Mouse (Mus musculus) large intestine, adult 2 months (tissue): ENCODE results near the gene Rgs3. TPM values are rescaled to one million over a fixed set of nuclear protein-coding genes. Genes with fewer than 3 reads are reported as not detected.

ENCODE experiments used
- DNase-seq: peaks from one replicate; pipeline ENCODE4 v3.0.0-alpha.2; 2012; ENCODE audit warnings: low read depth, low spot score
- WGBS: fragments of 180-500 bp; shearing (Covaris S2); methylation state at CpG from one replicate; pipeline ENCODE4 v1.1.7; 2018; 5-methylcytosine and 5-hydroxymethylcytosine counted together
- polyA plus RNA-seq: library from polyadenylated mRNA; depleted of rRNA; stranded (reverse); fragments of >200 nt; gene quantifications from 2 replicates; pipeline ENCODE4 v1.2.3, GENCODE M21; 2012

The Rgs3 gene
- polyA plus RNA-seq, 1 experiment = 43.0 TPM

DNA sequence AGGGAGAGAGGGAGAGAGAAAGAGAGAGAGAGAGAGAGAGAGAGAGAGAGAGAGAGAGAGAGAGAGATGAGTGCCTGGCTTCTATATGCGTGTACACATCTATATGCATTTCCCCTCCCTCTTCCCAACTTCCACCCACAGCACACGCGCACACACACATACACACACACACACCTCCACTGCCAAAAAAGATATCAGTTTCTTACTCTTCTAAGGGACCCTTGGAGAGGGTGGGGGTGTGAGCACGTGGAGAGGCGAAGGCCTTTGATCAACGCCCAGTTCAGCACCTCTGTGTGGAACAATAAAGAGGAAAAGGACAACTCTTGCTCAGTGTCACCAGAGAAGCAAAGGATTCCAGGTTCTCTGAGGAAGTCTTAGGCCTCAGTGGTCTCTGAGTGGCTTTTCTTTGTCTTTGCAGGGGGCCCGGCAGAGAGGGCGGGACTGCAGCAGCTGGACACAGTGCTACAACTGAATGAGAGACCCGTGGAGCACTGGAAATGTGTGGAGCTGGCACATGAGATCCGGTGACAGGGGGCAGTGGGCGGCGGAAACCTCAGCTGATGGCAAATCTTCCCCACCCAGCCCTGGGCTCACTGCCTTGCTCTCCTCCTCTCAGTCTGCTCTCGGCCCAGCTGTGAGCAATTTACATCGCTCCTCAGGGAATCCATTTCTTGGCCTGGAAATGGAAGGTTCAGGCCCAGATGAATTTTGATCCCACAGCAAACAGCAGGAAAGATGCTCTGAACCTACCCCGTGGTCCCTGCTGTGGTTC, 65.2 kb downstream of the Rgs3 start:
- 81% methylated on average over 15 of the region's 15 CpGs for WGBS
- DNase-seq = no peak

DNA sequence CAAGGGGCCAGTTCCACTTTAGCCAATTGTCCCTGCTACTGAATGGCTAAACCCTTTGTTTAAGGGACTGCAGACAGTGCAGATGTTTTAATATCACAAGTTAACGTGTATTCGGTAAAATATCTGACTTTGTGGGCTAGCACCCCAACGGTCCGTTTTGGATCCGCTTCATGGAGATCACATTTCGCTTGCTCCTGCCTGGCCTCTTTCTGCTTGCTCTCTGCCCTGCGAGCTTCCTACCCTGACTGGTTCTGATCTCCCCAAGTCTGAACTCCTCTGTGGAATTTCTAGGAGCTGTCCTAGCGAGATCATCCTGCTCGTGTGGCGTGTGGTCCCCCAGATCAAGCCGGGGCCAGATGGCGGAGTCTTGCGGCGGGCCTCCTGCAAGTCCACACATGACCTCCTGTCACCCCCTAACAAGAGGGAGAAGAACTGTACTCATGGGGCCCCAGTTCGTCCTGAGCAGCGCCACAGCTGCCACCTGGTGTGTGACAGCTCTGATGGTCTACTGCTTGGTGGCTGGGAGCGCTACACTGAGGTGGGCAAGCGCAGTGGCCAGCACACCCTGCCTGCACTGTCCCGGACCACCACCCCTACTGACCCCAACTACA, 65.9 kb downstream of the Rgs3 start:
- DNase-seq = no peak
- 92% methylated on average over 19 of the region's 19 CpGs for WGBS

DNA sequence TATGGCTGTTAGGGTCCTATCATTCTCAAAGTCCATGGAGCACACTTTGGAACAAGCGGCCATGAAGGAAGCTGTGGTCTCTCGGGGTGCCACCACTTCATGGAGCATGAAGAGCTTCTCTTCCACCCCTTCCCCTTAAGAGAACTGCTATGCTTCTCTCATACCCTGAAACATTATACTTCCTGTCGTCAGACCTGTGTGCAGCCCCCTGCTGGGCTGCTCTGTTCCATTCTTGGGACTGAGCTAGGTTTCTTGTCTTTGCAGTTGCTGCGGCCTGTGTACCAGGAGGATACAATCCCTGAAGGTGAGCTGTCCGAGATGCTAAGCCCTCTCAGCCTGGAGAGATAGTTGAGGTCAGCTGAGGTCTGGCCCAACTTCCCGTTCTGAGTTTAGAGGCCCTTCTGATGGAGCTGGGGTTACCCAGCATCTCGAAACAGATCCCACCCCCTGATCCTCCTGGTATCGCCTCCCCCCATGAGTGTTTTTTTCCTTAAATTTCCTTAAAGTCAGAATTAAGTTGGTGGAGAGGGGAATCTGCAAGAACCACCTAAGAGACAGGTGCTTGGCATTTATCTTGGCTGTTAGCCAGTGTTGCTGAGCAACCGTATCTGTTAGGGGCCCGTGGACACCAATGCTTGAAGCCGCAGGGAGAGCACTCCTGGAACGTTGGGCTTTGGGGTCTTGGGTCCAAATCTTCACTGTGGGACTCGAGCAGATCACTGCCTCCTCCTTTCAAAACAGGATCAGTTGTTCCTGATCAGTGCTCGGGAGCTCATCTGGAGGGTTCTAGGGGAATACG, 66.8 kb downstream of the Rgs3 start:
- 55% methylated on average over 15 of the region's 15 CpGs for WGBS
- DNase-seq = no peak

DNA sequence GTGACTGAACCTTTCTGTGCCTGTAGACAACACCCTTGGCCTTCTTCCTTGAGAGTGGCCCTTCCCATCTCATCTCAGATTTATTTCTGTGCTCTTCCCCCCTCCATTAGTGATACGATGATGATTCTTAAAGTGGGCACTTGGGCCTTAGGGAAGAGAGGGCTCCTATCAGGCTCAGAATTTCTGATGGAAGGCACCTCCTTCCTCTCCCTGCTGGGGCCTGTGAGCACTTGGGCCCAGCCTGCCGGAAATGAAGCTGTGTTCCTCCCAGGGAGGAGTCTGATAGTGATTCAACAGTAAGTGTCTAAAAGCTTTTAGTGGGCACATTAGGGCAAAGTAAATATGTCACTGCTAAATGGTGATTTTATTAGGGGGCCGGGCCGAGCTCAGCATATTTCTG, 67.7 kb downstream of the Rgs3 start:
- 45% methylated on average over 4 of the region's 4 CpGs for WGBS
- DNase-seq = no peak

DNA sequence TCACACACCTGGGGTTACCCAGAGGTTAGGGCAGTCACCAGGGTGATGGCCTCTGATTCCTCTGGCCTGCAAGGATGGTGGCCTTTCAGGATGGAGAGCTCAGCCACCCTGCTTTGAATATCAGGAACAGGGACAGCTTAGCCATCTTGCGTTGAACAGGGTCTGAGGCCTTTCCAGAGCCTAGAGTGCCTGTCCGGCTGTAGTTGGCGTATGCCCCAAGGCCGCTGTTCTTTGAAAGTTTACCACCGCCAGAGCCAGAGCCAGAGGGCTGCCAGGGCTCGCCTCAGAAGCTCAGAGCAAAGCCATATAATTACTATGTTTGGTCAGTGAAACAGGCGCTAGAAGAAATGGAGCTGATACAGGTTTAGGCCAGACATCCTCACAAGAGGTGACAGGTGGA, 68.9 kb downstream of the Rgs3 start:
- WGBS = 38% methylated on average over 7 of the region's 7 CpGs
- DNase-seq = no peak

DNA sequence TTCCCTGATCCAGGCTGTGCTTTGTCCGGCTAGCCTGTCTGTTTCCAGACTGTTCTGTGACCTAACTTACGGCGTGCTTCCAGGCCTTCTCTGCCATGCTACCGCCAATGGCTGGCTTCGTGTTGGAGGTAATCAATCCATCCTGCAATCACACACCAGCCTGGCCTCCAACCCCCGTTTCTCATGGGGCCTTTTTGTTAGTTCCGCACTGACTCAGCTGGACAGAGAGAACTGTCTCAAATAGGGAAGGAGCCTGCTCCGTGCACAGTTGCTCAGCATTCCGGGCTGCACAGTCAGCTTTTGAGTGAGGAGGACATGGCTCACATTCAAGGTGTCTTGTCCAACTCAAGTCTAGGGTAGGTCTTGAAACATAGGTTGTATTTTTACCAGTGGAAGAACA, 69.8 kb downstream of the Rgs3 start:
- no peak for DNase-seq
- WGBS = 71% methylated on average over 9 of the region's 9 CpGs

DNA sequence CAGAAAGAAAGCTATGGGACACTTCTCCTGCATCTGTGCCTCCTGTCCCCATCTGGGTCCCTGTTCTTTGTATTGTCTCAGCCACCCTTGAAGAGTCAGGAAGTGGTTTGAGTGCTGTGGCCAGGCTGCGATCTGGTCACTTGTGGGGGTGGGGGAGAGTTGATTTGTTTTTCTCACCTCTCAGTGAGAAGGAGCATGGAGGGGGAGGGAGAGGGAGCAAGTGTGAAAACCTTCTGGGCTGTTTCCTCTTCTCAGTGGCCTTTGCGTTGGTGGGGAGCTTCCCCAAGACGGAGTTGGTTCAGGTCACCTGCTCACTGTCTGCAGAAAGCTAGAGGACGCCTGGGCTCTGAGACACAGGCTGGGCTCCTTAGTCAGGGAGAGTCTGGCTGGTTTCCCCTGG, 70.3 kb downstream of the Rgs3 start:
- 71% methylated on average over 4 of the region's 4 CpGs for WGBS
- no peak for DNase-seq

DNA sequence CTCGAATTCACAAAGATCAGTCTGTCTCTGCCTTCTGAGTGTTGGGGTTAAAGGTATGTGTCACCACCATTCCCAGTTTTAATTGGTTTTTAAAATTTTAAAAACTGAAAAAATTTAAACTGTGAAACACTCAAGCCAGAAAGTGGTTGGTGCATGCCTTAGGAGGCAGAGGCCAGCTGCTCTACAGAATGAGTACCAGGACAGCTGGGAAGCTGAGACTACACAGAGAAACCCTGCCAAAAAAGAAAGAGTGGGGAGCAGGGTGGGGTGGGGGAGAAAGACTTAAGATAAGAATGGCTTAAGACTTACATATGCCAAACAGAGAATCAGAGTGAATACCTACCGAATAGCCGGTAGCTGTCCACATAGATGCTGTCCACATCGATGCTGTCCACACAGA, 73.6 kb downstream of the Rgs3 start:
- 82% methylated on average over 4 of the region's 4 CpGs for WGBS

DNA sequence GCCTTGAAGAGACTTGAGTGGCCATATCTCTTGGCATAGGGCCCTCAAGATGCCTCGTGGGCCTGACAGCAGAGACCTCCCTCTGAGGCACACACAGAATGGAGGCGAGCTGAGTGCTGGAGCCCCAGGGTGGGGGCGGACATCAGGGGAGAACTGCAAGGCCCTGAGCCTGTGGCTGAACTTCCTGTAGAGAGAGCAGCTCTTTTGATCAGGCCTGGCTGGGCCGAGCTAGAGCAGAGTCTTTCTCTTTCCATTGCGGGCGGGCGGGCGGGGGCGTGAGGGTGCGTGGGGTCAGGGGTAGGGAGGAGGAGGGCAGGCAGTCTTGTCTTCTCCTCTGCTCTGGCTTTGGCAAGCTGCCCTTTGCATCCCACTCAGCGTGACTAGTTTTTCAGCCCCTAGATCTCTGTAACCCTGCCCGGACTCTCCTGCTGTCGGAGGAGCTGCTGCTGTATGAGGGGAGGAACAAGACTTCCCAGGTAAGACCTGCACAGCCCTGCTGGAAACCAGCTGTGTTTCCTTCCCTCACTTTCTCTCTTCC, 74.5 kb downstream of the Rgs3 start:
- 20% methylated on average over 12 of the region's 13 CpGs for WGBS

More for the DNA sequence above, 73.6 kb downstream of the Rgs3 start:
- DNase-seq = no peak

DNA sequence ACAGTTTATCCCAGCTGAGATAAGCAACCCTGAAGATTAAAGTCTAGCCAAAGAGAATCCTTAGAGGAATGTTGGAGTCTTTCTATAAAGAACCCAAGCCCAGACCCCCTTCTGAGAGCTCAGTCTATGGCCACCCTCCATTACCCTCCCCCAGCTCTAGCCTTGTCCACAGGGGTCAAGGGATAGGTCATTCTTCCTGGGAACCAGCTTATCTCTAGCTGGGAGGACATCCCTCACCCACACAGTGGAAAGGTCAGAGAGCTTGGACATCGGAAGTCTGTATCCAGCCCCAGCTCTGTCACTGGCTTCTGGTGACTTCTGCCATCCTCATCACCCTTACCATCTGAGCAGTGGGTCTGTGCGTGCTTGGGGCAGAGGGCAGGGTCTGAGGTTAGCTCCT, 75.2 kb downstream of the Rgs3 start:
- DNase-seq = no peak
- WGBS = 73% methylated on average over 2 of the region's 2 CpGs

More for the DNA sequence above, 74.5 kb downstream of the Rgs3 start:
- DNase-seq = no peak

DNA sequence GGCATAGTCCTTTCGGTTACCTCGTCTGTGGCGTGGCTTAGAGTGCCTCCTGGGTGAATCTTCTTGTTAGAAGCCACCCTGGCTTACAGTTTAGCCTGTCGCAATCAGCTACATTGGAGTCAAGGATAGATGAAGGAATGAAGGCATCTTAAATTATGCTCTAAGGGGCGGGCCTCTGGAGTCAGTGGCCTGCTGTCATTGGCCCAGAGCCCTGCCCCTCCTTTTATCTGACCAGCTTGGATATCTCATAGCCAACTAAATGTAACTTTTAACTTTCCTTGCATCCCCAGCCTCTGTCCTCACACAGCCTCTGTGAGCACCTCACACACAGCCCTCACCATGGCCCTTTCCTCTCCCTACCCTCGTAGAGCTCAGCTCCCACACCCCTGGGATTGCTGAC, 76.4 kb downstream of the Rgs3 start:
- 78% methylated on average over 6 of the region's 6 CpGs for WGBS

DNA sequence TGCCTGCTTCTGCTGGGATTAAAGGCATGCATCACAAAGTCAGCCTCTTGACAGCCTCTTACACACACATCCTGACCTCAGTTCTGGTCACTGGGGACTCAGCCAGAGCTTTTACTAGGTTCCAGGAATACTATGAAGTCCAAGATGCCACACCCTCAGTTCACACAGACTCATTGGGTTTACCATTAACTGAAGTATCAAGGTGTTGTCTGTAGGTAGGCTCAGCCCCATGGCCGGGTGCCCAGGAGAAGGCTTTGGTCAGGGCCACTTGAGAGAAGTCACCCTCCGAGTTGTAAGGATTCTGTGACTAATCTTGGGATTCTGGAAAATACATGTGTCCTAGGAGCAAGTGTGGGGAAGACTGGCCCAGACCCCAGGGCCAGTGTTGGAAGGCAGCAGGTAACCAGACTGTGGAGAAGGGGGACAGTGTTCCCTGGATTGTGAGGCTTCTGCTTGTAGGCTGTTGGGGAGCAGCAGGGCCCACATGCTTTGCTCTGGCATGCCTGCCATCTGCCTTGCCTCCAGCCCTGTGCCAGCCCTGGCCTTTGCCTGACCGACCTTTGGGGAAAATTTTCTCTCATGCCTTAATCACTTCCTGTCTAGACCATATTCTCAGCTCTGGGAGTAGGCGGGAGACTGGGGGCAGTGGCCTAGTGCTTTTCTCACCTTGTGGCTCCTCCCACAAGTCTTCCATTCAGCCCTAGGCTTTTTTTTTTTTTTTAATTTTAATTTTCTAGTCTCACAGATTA, 78.4 kb downstream of the Rgs3 start:
- WGBS = 32% methylated on average over 4 of the region's 4 CpGs
- DNase-seq = peak; percentile 92

More for the DNA sequence above, 76.4 kb downstream of the Rgs3 start:
- DNase-seq = no peak

DNA sequence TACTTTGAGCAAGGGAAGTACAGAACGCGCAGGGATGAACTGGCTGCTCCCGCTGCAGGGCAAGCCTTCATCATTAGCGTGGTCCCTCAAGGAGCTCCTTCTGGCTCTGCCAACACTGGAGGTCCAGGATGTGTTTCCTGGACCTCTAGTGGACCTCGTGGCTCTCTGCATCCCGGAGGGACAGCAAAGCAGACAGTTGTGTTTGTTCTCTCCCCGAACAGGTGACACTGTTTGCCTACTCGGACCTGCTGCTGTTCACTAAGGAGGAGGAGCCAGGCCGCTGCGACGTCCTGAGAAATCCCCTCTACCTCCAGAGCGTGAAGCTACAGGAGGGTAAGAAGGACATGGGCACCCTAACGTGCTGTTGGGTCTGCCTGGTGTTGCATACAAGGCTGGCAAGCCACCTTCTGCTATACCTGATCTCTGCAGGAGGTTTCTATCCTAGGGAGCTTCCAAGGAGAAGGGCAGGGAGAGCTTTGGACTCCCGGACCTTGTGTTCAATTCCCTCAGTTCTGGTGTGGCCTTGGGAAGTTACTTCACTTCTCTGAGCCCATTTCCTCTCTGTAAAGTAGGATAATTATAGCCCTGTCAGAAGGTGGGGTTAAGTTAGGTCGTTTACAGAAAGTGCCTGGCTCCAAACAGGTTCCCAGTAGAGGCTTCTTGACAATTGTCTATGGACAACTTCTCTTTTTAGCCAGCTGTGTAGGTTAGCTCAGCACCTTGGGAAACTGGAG, 81.0 kb downstream of the Rgs3 start:
- WGBS = 25% methylated on average over 15 of the region's 15 CpGs
- DNase-seq = no peak

DNA sequence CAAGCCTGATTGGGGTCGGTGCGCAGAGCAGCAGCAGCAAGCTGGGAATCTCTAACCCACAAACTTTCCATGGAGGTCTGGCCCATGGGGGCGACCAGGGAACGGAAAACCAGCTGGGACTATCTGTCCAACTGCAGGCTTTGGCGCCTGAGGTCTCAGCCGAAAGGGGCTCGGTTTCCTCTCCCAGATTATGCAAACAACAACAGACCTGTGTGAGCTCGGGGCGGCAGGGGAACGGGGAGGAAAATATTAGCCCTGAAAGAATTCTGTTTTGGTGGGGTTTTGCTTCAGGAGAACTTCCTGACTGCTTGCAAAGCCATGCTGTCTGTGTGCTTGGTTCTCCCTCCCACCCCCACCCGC, 81.6 kb downstream of the Rgs3 start:
- no peak for DNase-seq
- 33% methylated on average over 11 of the region's 11 CpGs for WGBS

DNA sequence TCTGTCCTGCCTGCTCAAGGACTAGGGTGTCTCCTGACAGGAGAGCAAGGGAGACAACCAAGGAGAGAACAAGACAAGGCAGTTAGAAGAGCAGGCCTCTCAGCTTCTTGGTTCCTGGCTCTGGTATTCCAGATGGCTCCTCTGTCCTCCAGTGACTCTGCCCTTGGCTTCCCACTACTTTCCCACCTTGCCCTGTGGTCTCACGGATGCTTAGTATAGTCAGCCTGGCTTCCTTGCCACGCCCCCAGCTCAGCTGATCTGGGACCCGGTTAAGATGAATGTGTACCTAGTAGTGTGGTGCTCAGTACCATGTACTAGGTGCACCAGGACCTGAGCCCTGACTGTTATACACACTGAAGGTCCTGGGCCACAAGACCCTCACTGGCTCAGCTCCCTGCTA, 82.0 kb downstream of the Rgs3 start:
- no peak for DNase-seq
- WGBS = 47% methylated on average over 3 of the region's 3 CpGs

DNA sequence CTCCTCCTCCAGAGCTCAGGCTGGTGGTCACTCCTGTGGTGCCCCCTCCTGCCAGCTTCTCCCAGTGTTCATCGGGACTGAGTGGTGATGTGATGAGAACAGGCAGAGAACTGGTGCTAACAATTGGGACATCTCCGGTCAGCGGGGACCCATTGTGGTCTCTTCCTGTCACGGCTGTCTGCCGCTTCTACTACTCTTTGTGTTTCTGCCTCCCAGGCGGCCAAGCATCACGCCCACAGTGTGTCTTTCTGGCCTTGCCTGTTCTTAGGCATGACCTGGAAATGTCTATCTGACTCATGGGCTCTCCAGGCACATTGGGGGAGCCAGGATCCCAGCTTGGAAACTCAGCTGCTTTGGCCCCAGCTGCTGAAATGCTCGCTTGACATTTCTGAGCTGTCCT, 83.8 kb downstream of the Rgs3 start:
- no peak for DNase-seq

DNA sequence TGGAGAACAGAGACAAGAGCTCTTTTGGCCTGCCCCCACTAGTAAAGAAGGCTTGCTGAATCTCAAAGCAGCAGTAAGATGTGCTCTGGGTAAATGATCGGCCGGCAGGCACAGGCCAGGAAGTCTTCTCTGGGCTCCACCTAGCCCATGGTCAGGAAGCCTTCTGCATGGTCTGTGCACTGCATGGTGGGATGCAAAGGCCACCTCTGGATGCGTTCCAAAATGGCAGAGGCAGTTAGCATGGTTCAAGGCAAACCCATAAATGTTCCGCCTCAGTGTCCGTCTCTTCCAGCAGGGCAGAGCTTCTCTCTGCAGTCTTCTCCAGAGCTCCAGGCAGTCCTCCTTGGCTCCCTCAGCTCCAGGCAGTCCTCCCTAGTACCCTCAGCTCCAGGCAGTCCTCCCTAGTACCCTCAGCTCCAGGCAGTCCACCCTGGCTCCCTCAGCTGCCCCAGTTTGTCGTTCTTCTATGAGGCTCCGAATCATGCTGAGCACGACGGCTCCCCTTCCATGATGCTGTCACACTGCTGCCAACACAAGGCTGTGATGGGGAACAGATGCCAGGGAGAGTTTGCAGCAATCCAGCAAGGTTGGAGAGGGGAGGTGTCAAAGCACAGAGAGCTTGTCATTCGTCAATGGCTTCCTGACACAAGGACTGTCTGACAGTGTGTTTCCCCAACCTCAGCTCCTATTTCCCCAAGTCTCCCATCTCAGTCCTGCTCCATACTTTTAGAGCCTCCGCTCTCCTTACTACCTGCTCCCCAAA, 84.6 kb downstream of the Rgs3 start:
- DNase-seq = no peak
- 84% methylated on average over 11 of the region's 11 CpGs for WGBS

More for the DNA sequence above, 83.8 kb downstream of the Rgs3 start:
- 77% methylated on average over 8 of the region's 8 CpGs for WGBS

DNA sequence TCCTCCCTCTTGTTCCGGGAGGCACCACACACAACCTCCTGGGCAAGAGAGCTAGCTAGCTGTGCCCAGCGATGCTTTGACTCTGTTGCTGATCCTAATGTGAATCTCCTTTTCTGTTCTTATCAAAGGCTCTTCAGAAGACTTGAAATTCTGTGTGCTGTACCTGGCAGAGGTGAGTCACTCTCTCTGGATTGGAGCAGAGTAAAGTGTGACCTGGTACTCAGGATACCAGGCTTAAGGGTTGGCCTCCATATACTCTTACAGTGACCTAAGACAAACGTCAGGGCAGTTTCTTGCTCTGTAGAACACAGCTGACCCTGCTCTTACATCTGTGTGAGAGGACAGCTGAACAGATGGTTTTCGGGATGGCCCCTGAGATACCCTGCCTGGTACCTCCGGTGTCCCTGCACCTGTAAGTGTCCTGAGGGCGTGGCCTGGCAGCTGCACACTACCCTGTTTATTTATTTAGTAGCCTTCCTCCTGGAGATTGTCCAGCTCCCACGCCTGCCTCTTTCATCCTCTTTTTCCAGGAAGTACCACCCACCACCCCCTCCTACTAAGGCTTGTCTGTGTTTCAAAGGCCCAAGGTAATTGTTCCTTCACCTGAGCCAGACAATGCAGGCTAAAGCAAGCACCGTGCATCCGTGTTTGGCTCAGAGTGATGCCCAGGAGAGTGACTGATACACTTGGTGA, 87.1 kb downstream of the Rgs3 start:
- no peak for DNase-seq
- WGBS = 34% methylated on average over 9 of the region's 9 CpGs
